Mouse (Mus musculus) olfactory bulb, adult 2 months (tissue): Measurements from ENCODE around the gene Arhgap17. TPM values are rescaled to one million over a fixed set of nuclear protein-coding genes. Genes with fewer than 3 reads are reported as not detected.

Experiments used
- H3K27ac ChIP-seq: fragments of 200-500 bp; 2 replicates; pipeline ENCODE4 v1.5.1; 2012; ENCODE audit warnings: low read depth, low read length; ENCODE audit not compliant: insufficient read depth
- H3K4me1 ChIP-seq: fragments of 200-500 bp; 2 replicates; pipeline ENCODE4 v1.6.1; 2012; ENCODE audit warnings: low read length; ENCODE audit not compliant: control insufficient read depth, insufficient read depth
- H3K4me3 ChIP-seq: fragments of 200-500 bp; 2 replicates; pipeline ENCODE4 v1.5.1; 2012; ENCODE audit warnings: mild to moderate bottlenecking, low read depth, low read length, moderate library complexity; ENCODE audit not compliant: insufficient read depth
- CTCF ChIP-seq: fragments of 200-500 bp; IDR thresholded peaks from 2 replicates; pipeline ENCODE4 v1.5.1; 2012; ENCODE audit warnings: low read depth, mild to moderate bottlenecking, low read length, moderate library complexity; ENCODE audit not compliant: insufficient read depth
- POLR2A ChIP-seq: fragments of 200-500 bp; IDR thresholded peaks from 2 replicates; pipeline ENCODE4 v1.6.1; 2012; ENCODE audit warnings: mild to moderate bottlenecking, low read depth, low read length, moderate library complexity; ENCODE audit not compliant: insufficient read depth
- WGBS: fragments of 180-500 bp; shearing (Covaris S2); methylation state at CpG from one replicate; pipeline ENCODE4 v1.1.7; 2018; 5-methylcytosine and 5-hydroxymethylcytosine counted together
- polyA plus RNA-seq: library from polyadenylated mRNA; stranded (reverse); fragments of >200 nt; gene quantifications from 2 replicates; pipeline ENCODE4 v1.2.4, GENCODE M21; 2012; ENCODE audit warnings: low replicate concordance; ENCODE audit not compliant: missing spikeins, insufficient read depth, insufficient read length

Gene Arhgap17
- polyA plus RNA-seq, 1 experiment: not detected

DNA sequence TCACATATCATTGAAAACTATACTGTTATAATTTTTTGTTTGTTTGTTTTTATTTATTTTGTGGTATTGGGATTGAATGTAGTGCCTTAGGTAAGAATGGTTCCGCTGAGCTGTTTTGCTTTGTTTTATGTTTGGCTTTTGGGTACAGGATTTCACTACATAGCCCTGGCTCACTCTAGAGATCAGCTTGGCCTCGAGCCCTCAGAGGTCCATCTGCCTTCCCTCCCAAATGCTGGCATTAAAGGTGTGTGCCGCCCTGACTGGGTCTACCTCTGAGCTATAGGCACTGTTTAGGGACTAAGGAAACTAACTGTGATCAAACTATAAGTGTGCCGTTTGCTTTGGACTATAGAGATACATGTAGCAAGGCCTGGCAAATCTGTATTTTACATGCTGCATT lies 29.6 kb upstream of the Arhgap17 start:
- 85% methylated on average over 4 of the region's 4 CpGs for WGBS
- Histone ChIP-seq H3K4me3 (no peak overlapping the region), H3K4me1 (no peaks in the 10 kb centered on the region), H3K27ac (no peak overlapping the region)
- TF ChIP-seq POLR2A (no peak), CTCF (no peak)

DNA sequence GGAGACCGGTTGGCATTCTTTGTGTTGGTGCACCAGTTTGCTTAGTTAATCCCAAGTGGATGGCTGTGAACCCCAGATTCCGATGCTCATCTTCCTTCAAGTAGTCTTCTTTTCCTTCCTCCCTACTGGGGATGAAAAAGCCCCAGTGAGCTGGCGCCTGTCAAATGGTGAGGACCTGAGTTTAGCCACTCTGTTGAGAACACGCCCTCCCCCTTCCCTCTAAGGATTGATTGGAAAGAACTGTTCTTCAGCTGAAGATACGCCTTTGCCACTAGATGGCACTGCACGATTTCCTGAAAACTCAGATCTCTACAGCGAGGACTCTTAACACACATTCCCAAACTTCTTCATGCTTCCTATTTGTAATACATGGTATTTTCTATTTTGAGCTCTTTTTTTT lies 29.1 kb upstream of the Arhgap17 start:
- TF ChIP-seq CTCF: no peak
- no peak for TF ChIP-seq POLR2A
- WGBS: 22% methylated on average over 7 of the region's 7 CpGs

DNA sequence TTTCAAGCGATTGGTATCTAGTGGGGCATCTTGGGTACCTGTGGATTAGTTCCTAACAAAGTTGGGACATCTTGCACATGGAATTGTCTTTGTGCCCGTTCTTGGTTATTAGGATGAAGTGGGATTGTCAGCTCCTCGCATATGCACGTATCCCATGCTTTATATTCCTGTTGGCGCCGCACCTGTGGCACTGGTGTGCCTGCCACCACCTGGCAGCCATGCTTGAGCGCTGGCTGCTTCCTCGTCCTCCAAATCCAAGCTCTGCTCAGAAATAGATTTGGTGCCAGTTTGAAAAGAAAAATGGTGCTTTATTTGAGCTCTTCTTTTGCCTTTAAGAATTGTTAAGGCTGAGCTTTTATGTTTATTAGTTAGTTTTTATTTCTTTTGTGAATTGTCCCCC lies 28.2 kb upstream of the Arhgap17 start:
- WGBS: 94% methylated on average over 8 of the region's 8 CpGs
- no peak overlapping the region for H3K27ac ChIP-seq
- no peak for TF ChIP-seq POLR2A
- no peak for TF ChIP-seq CTCF
- H3K4me1 ChIP-seq: no peaks in the 10 kb centered on the region
- no peak overlapping the region for H3K4me3 ChIP-seq

More for the DNA sequence above, 29.1 kb upstream of the Arhgap17 start:
- Histone ChIP-seq H3K27ac (no peak overlapping the region), H3K4me1 (no peaks in the 10 kb centered on the region), H3K4me3 (no peak overlapping the region)

DNA sequence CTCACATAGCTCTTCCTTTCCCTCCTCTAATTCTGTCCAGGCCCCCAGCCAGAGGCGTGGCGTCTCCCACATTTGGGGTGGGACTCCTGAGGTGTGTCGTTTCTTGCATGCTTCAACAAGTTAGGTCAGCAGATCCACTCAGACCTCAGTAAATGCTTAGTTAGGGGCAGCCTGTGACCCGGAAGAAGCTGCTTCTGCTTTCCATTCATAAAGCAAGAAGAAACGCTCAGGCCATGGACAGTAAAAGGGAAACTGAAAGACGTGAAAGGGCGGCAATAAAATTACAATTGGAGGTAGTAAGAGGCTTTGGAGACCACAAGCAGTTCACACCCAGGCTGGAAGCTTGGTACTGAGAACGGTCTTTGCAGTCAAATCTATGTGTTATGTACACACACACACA lies 27.7 kb upstream of the Arhgap17 start:
- no peak for TF ChIP-seq CTCF
- TF ChIP-seq POLR2A: no peak
- 80% methylated on average over 8 of the region's 8 CpGs for WGBS
- H3K4me3 ChIP-seq: no peak overlapping the region
- no peaks in the 10 kb centered on the region for H3K4me1 ChIP-seq
- no peak overlapping the region for H3K27ac ChIP-seq

DNA sequence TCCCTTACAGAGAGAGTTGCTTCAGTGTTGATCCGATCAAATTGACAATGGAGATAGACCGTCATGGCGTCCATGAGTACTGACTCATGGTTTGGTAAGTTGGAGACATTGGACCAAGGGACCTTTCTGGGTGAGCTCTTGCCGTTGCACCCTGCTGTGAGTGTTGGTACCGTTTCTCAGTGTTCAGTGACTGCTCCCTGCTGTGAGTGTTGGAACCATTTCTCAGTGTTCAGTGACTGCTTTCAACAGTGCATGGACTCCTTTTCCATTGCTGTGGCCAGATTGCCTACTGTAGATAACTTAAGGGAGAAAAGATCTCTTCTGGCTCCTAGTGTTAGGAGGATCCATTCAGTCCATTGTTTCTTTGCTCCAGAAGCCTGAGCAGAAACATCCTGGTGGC lies 27.2 kb upstream of the Arhgap17 start:
- TF ChIP-seq POLR2A (no peak), CTCF (no peak)
- no peak overlapping the region for H3K4me3 ChIP-seq
- no peaks in the 10 kb centered on the region for H3K4me1 ChIP-seq
- no peak overlapping the region for H3K27ac ChIP-seq
- 79% methylated on average over 5 of the region's 5 CpGs for WGBS

DNA sequence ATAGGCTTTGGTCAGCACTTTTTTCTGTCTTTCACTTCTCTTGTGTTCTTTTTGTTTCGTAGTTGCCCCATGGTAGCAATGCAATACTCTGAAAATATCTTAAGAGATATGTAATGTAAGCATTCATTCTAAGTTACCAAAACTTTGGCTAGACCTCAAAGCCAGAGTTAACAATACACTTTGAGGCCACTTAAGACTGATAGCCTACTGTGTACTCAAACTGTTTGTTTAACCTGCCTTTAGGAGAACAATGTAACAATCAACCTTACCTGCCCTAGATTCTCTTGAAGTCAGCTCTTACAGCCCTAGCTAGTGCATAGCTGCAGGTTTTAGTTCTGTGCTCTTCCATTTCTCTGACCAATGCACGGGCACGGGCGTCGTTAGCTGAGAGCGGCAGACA lies 24.6 kb upstream of the Arhgap17 start:
- Histone ChIP-seq H3K4me1 (no peaks in the 10 kb centered on the region), H3K4me3 (no peak overlapping the region), H3K27ac (no peak overlapping the region)
- 90% methylated on average over 6 of the region's 6 CpGs for WGBS
- TF ChIP-seq CTCF (no peak), POLR2A (no peak)

DNA sequence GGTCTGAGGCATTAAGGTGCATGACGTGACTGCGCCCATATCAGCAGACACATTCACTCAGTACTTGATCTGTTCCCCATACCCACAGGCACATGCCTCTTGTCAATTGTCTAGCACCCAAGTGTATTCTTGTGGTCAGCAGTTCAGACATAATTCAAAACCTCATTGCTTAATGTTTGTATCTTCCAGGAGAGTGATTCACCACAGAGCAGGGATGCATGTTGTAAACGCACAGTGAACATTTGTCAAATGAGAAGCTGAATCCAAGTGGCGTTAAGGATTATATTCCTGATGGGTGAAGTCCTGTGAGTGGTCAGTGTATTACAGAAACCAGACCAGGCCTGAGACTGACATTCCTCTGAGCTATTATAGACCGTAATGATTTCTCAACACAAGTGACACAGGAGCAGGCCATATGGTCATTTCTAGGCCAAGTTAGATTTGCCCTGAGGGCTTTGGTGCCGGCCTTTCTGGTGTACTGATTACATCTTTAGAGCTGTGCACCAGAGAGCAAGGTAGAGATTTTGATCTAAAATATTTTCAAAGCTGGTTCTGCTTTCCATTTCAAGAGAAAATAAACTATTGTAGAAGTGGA lies 20.1 kb upstream of the Arhgap17 start:
- no peak for TF ChIP-seq POLR2A
- no peak for TF ChIP-seq CTCF
- Histone ChIP-seq H3K4me3 (no peak overlapping the region), H3K4me1 (no peaks in the 10 kb centered on the region; the same call in 1 of the 2 replicates), H3K27ac (no peak overlapping the region)
- 93% methylated on average over 6 of the region's 6 CpGs for WGBS

DNA sequence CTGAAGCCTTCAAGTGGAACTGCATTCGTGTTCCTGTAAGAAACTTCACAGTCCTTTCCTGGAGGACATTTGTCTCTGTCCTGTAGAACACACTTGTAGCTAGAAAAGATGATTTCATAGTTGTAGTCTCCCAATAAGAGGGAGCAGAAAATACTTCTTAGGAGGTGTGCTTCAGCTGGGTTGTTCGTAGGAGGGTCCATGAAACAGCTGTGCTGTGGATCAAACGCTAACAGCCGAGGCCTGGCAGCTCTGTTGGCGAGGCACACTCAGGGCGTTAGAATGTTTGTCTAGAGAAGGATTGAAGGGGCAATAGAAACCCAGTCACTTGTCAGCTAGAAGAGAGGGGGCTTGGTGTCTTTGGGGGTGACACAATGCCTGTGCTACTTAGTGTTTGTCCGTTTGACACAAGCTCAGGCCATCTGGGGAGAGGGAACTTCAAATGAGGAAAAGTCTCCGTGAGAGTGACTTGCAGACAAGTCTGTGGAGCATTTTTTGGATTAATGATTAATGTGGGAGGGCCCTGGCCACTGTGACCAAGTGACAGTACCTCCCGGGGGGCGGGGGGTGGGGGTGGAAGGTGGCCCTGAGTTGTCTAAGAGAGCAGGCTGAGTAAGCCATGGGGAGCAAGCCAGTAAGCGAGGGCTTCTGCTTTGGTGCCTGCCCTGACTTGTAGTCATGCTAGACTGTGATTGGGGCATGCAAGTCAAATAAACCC lies 16.1 kb upstream of the Arhgap17 start:
- WGBS: 54% methylated on average over 11 of the region's 11 CpGs
- TF ChIP-seq POLR2A (no peak), CTCF (no peak)
- Histone ChIP-seq H3K4me1 (peaks cover 2% of the 10 kb centered on the region; the same call in 1 of the 2 replicates), H3K4me3 (no peak overlapping the region), H3K27ac (no peak overlapping the region)

DNA sequence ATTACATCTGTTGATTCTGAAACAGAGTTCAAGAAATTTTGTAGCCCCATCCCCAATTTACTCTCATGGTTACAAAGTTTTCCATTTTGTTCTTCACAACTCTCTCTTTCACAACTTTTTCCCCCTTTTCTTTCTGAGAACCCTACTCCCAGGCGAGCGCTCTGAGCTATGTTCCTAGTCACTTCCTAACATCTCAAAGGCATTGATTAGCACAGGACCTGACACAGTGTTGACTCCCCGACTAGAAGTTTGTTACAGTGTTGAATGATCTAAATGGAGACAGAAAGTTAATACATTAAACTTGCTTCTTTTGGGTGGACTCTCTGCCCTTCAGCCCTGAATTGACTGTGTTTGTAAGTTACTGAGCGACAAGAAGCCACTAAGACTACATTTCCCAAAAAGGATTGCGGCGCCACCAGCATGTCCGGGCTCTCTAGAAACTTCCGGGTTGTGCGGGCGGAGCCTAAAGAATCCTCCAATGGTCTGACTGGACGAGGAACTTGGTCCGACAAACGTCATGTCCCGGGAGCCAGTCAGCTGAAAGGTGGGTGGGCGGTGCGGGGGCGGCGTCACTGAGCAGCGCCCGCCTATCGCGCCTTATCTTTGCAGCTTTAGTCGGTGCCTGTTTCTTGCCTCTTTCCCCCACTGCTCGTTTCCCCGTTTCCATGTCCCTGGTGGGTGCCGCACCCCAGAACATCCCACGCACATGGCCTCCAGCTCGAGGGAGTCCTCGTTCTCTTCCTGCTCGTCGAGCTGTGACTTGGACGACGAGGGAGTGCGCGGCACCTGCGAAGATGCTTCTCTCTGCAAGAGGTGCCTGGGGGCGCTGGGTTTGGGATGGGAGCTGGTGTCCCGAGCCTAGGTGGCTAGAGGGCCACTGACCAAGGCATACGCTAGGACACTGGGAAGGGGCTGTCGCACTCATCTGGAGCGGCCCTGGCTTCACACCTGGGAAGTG lies 8.0 kb upstream of the Arhgap17 start:
- Histone ChIP-seq H3K4me3 (peak overlapping the region; percentile 65), H3K27ac (peak overlapping the region; percentile 38), H3K4me1 (peaks cover 9% of the 10 kb centered on the region)
- TF ChIP-seq CTCF: no peak
- TF ChIP-seq POLR2A: peak; percentile 80
- WGBS: 4% methylated on average over 41 of the region's 41 CpGs
